Mouse (Mus musculus) erythroblast, embryonic 14.5 days (primary cell): Measurements from ENCODE around the gene Whrn. TPM values are rescaled to one million over a fixed set of nuclear protein-coding genes. Genes with fewer than 3 reads are reported as not detected.
A peak's percentile ranks its signal among the peaks of the same experiment; 100 is the strongest.

ENCODE experiments used
- H3K27me3 ChIP-seq: 2 replicates; pipeline ENCODE4 v1.6.1; 2012; ENCODE audit warnings: inconsistent platforms; ENCODE audit not compliant: control insufficient read depth
- H3K36me3 ChIP-seq: 2 replicates; pipeline ENCODE4 v1.6.1; 2012; ENCODE audit warnings: mild to moderate bottlenecking, inconsistent platforms; ENCODE audit not compliant: control insufficient read depth
- H3K4me1 ChIP-seq: 2 replicates; pipeline ENCODE4 v1.6.1; 2012; ENCODE audit warnings: inconsistent platforms; ENCODE audit not compliant: control insufficient read depth
- H3K4me3 ChIP-seq: replicated peaks from 2 replicates; pipeline ENCODE3; 2012; ENCODE audit warnings: moderate library complexity, mild to moderate bottlenecking, inconsistent platforms
- H3K9me3 ChIP-seq: 2 replicates; pipeline ENCODE4 v1.6.1; 2012; ENCODE audit warnings: low read length, inconsistent platforms, mixed read lengths; ENCODE audit not compliant: control insufficient read depth
- GATA1 ChIP-seq: IDR thresholded peaks from 2 replicates; pipeline ENCODE4 v1.6.1; 2012; ENCODE audit warnings: low read length, inconsistent platforms, mixed read lengths
- TAL1 ChIP-seq: IDR thresholded peaks from 3 replicates; pipeline ENCODE4 v1.6.1; 2012; ENCODE audit warnings: low read length, inconsistent platforms, mixed read lengths
- polyA plus RNA-seq: library from polyadenylated mRNA; stranded (reverse); fragments of >175 nt; gene quantifications from 2 replicates; pipeline ENCODE4 v1.2.3, GENCODE M21; 2012

The Whrn gene
- polyA plus RNA-seq, 1 experiment: 0.04 TPM

DNA sequence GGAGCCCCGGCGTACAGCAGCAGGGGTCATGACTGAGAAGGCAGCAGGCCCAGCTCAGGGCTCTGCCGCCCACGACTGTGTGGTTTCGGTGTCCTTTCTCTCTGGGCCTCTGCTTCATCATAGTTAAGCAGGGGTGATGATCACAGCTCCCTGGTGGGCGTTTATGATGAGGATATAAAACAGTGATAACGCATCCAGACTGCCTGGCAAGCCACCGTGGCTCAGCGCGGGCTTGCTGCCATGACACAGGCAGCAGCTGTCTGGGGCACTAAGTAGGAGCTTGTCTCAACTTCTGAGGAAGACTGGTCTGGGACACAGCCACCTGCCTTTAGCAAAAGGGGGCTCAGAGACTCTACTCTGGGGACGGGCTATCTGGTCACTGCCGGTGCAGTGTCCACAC is 112.3 kb downstream of the Whrn start:
- H3K27me3 ChIP-seq: no peaks in the 10 kb centered on the region
- H3K4me3 ChIP-seq: no peak overlapping the region
- no peaks in the 10 kb centered on the region for H3K9me3 ChIP-seq
- peaks cover 88% of the 10 kb centered on the region for H3K36me3 ChIP-seq
- peaks cover 80% of the 10 kb centered on the region for H3K4me1 ChIP-seq
- no peak for TF ChIP-seq GATA1
- TF ChIP-seq TAL1: no peak

DNA sequence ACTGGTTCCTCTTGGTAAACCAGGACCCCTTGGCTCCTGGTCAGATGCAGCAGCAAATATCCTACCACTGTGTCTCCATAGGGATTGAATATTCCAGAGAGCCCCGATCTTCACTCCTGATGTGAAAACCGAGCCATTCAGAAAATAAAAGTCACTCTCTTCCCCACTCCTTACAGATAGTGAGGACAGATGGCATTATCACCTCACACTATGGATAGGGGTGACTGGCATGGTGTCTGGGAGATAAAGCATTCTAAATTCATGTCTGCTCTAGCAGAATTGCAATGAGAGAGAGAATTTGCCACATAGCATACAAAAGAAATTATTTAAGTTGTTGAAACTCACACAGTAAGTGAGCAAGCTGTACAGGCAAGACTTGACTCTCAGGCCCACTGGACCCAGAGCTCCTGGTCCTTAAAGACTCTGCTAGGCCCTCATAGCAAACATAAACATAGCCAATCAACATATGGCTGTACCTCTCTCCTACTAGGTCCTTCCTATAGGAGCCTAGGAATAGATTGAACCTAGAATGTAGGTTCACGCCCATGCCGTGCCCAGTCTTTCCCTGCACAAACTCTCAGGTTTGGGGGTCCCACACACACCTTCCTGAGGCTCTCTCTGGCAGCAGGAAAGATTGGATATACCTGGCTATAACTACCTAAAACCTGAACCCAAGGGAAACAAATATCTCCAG is 113.0 kb downstream of the Whrn start:
- H3K4me1 ChIP-seq: peaks cover 82% of the 10 kb centered on the region
- TF ChIP-seq TAL1 (peak; percentile 56), GATA1 (peak; percentile 78)
- H3K27me3 ChIP-seq: no peaks in the 10 kb centered on the region
- H3K9me3 ChIP-seq: no peaks in the 10 kb centered on the region
- peaks cover 89% of the 10 kb centered on the region for H3K36me3 ChIP-seq
- peak overlapping the region; percentile 14 for H3K4me3 ChIP-seq

DNA sequence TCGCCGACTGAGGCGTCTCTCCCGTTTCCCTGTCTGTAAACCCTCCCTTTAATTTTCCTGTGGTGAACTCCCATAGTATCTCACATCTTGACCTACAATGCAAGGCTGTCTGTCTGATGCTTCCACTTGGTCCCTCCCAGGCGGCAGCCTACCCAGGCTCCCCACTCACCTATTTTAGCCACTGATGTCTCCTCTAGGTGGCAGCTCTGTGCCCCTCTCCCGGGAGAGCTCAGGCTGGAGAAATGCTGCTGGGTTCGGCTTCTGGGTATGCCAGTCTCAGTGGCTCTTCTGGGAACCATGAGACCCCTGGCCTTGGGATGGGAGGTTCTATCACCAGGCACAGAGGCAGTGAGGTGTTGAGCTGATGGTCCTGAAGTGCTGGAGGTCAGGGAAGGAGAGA is 118.3 kb downstream of the Whrn start:
- no peak for TF ChIP-seq TAL1
- no peak for TF ChIP-seq GATA1
- no peaks in the 10 kb centered on the region for H3K27me3 ChIP-seq
- H3K36me3 ChIP-seq: peaks cover 93% of the 10 kb centered on the region
- no peak overlapping the region for H3K4me3 ChIP-seq
- H3K9me3 ChIP-seq: no peaks in the 10 kb centered on the region
- H3K4me1 ChIP-seq: peaks cover 94% of the 10 kb centered on the region

DNA sequence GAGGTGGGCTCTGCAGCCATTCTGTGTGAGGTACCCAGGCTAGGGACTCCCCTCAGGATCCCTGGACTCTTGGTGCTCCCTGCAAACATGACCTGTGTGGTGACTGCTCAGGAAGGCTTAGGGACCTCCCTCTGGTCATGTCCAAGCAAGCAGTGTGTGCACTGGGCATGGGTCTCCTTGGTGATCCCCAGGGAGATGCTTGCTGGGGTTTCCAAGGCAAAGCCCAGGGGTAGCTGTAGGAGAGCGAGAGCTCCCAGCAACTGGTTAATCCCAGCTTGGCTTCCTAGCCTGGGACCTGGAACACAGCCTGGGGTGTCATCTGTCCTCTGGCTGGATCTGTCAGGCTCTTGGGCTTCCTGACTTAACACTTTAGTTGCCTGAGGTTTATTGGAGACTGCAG is 120.4 kb downstream of the Whrn start:
- no peak for TF ChIP-seq TAL1
- no peak for TF ChIP-seq GATA1
- peaks cover 89% of the 10 kb centered on the region for H3K4me1 ChIP-seq
- H3K4me3 ChIP-seq: no peak overlapping the region
- H3K9me3 ChIP-seq: no peaks in the 10 kb centered on the region
- peaks cover 92% of the 10 kb centered on the region for H3K36me3 ChIP-seq
- H3K27me3 ChIP-seq: no peaks in the 10 kb centered on the region

DNA sequence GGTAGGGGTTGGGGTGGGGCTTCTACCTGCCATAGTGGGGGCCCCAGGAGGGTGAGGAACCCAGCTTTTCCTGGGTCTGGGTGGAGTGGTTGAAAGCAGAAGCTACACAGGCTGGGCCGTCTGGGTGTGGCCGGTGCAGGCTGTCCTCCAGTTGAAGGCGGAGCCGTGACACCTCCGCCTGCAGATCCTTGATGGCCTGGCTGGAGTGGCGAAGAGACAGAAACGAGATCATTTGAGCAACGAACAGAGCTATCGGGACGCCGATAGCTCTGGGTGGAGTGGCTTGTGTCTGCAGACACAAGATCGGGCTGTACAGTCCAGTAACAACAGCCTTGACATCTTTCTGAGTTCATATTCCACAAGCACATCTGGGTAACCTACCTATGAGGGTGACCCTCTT is 121.5 kb downstream of the Whrn start:
- H3K4me1 ChIP-seq: peaks cover 82% of the 10 kb centered on the region
- peaks cover 91% of the 10 kb centered on the region for H3K36me3 ChIP-seq
- peak overlapping the region; percentile 37 for H3K4me3 ChIP-seq
- no peak; the same call in 1 of the 2 replicates for TF ChIP-seq GATA1
- TF ChIP-seq TAL1: peak; percentile 53; the same call in 2 of the 3 replicates
- no peaks in the 10 kb centered on the region for H3K27me3 ChIP-seq
- H3K9me3 ChIP-seq: no peaks in the 10 kb centered on the region

DNA sequence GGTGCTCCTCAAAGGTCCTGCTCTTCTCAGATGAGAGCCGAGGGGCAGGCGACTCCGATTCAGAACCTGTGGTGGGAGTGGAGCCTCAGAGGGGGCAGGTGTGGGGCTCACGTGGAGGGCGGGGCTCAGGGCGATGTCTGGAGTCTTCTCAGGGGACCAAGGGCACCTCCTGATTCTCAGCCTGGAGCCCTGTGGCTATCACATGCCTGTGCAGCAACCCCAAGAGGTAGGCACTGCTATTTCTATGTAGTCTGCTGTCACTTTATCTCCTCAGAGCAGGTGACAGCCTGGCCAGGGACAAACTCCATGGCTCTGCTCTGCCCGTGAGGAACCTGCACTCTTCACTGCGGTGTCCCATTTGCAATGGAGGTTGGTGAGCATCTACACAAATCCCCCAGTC is 122.4 kb downstream of the Whrn start:
- Histone ChIP-seq H3K4me3 (peak overlapping the region; percentile 37), H3K36me3 (peaks cover 91% of the 10 kb centered on the region), H3K9me3 (no peaks in the 10 kb centered on the region), H3K27me3 (no peaks in the 10 kb centered on the region), H3K4me1 (peaks cover 77% of the 10 kb centered on the region)
- no peak for TF ChIP-seq GATA1
- TF ChIP-seq TAL1: peak; percentile 55

DNA sequence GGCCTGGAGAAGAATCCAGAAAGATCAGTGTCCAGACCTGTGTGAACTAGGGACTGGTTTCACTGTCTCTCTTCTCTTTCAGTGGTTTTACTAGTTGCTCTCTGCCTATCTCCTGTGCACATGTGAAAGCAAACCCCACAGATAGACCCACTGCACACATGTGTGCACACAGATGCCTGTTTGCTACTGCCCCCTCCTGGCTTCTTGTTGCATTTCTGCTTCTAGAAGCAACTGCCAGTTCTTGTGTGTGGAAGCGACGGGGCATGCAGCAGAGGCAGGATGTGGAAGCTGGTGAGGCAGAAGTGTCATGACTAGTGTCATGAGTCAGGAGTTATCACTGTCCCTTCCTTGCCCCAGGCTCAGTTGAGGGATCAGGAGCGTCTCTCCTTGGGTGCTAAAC is 123.9 kb downstream of the Whrn start:
- no peaks in the 10 kb centered on the region for H3K9me3 ChIP-seq
- no peak for TF ChIP-seq TAL1
- no peak for TF ChIP-seq GATA1
- no peak overlapping the region for H3K4me3 ChIP-seq
- peaks cover 89% of the 10 kb centered on the region for H3K36me3 ChIP-seq
- peaks cover 62% of the 10 kb centered on the region for H3K4me1 ChIP-seq
- no peaks in the 10 kb centered on the region for H3K27me3 ChIP-seq

DNA sequence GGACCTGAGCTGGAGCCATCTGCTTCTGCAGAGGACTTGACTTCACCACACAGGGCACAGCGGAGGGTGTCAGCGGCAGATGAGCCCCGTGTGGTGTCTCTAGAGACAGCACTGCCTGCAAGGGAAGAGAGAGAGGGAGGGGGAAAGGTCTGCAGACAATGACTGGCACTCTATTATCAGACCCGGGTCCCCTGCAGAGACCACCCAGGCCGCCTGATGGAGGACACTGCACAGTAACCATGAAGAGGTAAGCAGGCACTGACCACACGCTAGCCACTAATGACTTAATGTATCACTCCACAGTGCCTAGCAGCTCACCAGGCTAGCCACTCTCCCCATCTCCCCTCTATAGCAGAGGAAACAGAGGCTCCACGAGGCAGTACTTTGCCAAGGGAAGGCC is 124.9 kb downstream of the Whrn start:
- TF ChIP-seq GATA1 (no peak), TAL1 (no peak)
- Histone ChIP-seq H3K4me1 (peaks cover 52% of the 10 kb centered on the region), H3K9me3 (no peaks in the 10 kb centered on the region), H3K27me3 (no peaks in the 10 kb centered on the region), H3K4me3 (no peak overlapping the region), H3K36me3 (peaks cover 79% of the 10 kb centered on the region)

DNA sequence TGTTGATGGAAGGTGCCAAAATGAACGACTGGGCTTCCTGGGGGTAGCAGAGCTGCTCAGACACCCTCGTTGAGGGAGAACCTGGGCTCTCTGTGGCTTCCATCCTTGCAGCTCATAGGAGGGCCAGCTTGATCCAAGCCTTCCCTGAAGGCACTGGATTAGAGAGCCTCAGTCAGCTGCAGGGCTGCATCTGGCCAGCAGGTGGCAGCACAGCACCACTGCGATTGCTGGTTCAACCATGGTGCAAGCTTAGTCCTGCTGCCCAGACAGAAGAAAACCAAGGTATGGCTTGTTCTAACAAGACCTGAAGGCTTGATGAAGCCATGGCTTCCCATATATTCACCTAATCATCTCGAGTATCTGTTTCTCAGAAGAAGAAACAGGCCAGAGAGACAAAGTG is 127.2 kb downstream of the Whrn start:
- H3K4me1 ChIP-seq: peaks cover 29% of the 10 kb centered on the region
- H3K4me3 ChIP-seq: no peak overlapping the region
- H3K36me3 ChIP-seq: peaks cover 63% of the 10 kb centered on the region
- no peaks in the 10 kb centered on the region for H3K27me3 ChIP-seq
- no peaks in the 10 kb centered on the region for H3K9me3 ChIP-seq
- no peak for TF ChIP-seq GATA1
- no peak for TF ChIP-seq TAL1

Other genes starting within 250 kb of the Whrn start
- not detected in 2 replicates for gene Orm1, start 151.4 kb downstream of the Whrn start, polyA plus RNA-seq
- not detected in 2 replicates for gene Orm3, start 139.8 kb downstream of the Whrn start, polyA plus RNA-seq
- not detected in 2 replicates for gene Orm2, start 133.5 kb downstream of the Whrn start, polyA plus RNA-seq
- gene Akna, start 92.6 kb downstream of the Whrn start, polyA plus RNA-seq: 1.3 and 1.6 TPM in 2 replicates
- 12.2 and 16.2 TPM in 2 replicates for gene Atp6v1g1, start 48.8 kb upstream of the Whrn start, polyA plus RNA-seq
- 0.04 and 0.12 TPM in 2 replicates for gene Tmem268, start 62.8 kb upstream of the Whrn start, polyA plus RNA-seq
- not detected in 2 replicates for gene Gm11213, start 109.3 kb upstream of the Whrn start, polyA plus RNA-seq
- not detected in 2 replicates for gene Tex48, start 126.4 kb upstream of the Whrn start, polyA plus RNA-seq
- gene Gm11214, start 167.4 kb upstream of the Whrn start, polyA plus RNA-seq: not detected in 2 replicates
- gene Tnfsf15, start 249.1 kb upstream of the Whrn start, polyA plus RNA-seq: 0.02 TPM in 1 of 2 replicates, not detected in the other